Mouse (Mus musculus) yolk sac, embryonic 10.5 days (tissue): ENCODE measurements at regions not wholly inside any gene's neighbourhood (a gene's known extent, or its start where the extent isn't known, plus 50 kb on each side); places are given as distances from the start of the nearest gene placed in this dataset.
A peak's percentile ranks its signal among the peaks of the same experiment; 100 is the strongest.

Experiments
- DNase-seq: peaks from one replicate; pipeline ENCODE4 v3.0.0-alpha.2; 2017; ENCODE audit warnings: low spot score

DNA sequence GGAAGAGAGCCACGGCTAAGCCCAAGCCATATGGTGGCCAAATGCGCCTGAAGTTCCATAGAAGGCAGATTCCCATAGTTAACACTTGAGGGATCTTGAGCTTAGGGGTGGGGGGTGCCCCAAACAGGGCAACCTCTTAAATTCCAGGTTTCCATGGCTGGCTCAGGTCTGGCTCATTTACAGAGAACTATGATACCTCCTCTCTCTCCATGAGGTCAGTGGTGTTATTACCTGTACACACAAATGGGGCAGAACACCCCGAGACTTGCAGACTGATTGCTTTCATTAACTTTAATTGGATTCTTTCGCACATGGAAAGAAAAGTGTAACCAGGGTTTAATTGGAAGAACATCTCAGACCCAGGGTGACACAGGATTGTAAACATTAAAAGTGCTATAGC lies 177.1 kb upstream of the Klhl29 start:
- DNase-seq, result no peak

DNA sequence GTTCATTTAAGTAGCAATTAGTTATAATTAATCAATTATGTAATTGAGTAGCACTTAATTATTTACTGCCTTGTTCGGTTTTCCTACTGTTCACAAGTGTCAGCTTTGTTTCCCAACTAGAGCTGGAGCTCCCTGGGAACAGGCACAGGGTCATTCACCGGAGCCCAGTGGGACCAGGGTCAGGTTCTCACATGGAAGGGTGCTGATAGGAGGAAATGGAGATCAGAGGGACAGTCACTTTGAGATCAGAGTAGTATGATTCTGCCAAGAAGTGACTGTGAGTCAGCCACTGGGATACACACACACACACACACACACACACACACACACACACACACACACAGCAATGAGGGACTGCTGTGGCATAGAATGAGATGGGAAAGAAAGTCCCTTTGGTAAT lies 176.4 kb upstream of the Klhl29 start:
- DNase-seq, result no peak

DNA sequence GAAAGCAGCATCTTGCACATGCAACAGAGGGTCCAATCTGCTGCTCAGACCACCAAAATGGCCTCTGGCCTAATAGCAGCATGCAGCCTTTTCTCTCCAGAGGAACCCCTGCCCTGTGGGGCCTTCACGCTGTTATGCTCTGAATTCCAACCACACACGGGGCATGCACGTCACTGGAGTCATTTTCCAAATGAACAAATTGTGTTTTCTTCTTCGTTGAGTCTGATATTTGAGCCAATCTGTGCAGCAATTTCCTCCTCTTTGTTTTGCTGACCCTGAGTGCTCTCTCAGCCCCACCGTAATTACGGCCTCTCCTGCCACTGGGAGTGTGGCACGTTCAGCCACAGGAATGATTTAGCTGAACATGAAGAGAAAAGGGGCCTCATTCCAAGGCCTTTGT lies 174.3 kb upstream of the Klhl29 start:
- no peak for DNase-seq

DNA sequence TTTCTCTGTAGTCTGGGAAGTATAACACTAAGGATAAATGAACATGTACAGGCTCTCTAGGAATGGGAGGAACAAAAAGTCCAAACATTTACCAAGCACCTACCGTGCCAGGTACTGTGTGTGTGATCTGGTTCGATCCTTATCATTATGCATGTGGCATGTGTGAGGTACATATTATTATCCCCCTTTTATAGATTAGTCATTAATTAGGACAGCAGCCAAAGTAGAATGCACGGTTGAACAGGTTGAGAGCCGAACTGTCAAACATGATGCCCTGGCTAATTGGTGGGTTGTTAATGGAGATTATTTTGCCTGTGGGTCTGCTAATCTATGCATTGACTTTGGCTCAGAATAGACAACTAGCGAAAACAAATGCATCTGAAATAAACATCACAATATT lies 172.2 kb upstream of the Klhl29 start:
- DNase-seq, result no peak

DNA sequence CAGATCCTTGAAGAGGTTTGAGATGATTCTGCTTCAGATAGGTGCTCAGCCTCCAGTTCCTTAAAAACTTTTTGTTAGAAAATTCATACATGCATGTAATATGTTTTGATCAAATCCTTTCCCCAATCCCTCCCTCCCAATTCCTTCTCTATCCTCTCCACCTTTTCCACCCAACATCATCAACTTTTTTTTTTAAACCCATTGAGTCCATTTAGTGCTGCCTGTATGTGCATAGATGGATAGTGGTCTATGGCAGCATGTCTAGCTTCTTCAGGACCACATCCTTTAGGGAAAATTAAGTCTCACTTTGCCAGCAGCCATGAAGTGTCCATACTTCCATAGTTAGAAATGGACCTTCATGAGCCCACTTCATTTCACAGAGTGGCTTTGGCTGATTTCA lies 167.2 kb upstream of the Klhl29 start:
- no peak for DNase-seq

DNA sequence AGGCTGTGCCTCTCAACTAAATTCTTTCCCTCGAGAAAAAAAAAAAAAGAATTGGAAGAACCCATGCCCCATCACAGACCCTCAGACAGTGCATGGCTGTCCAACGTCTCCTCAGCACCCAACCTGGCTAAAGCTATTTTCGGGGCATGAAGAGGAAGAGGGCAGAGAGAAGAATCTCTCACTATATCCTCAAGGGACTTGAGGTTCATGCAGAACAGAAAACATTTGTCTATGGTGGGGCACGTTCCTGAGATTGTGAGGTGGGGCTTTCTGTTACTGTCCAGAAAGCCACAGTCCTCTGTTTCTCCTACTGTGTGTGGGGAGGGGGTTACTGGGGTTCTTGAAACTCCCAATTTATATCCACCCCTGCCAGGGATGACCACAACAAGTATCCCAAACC lies 120.8 kb upstream of the Klhl29 start:
- no peak for DNase-seq

DNA sequence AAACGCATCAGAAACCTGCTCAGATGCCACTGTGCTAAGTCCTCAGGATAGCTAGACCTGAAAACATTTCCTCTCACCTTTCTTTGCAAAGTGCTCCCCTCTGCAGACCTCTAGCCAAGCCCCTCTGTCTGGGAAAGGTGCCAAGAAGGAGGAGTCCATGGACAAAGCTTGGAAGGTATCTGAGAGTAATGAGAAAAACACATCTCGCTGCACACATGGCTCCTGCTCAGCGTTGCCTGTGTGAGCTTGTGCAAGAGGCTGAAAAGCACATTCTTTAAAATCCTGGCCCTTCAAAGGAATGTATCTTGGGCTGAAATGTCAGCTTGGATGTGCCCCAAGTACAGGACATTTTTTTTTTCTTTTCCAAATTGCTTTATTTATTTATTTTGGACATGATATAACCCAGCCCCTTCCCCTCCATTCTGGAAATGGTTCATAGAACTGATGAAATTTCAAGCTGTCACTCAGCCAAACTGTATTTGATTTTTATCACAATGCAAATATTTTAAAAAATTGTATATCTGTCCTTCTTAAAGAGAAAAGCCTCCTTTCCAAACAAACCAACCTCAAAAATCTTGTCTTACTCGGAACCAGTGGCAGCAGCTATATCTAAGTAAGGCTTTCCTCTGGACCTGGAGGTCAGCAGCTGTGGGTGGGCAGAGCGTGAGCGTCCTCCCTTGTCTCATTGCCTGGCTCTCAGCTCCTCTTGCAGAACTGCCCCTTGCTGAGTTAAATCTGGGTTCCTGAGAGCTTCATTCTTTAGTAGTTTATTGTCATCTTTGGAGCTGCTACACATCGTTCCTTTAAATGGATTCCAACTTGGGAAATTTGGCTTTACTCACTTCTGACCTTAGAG lies 119.4 kb upstream of the Klhl29 start:
- peak; percentile 2 for DNase-seq

DNA sequence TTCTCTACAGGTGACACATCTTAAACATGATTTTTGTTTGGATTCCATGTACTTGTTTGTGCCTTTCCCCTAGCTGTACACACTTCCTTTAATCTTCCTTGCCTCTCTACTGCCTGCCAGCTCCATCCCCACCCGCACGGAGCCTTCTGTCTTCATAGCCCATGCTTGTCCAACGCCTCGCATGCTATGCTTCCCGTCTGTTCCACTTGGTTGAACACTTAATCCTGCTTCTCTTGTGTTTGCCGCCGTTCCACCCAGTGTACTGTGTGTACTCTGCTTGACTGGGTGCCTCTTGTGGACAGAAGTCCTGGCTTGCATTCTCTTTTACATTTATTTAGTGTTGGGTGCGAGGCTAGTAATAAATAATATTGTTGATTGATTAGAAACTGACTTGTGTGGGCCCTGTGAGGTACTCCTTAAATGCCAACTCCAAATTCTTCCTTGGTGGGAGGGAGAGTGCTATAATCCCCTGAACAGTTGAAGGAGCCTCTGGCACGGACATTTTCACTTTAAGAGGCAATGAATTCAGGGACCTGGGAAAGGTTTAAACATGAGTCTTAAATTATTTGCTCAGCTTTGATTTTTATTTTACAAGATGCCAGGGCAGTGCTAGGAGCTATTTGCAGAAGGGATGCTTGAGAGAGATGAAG lies 88.9 kb upstream of the Klhl29 start:
- no peak for DNase-seq

DNA sequence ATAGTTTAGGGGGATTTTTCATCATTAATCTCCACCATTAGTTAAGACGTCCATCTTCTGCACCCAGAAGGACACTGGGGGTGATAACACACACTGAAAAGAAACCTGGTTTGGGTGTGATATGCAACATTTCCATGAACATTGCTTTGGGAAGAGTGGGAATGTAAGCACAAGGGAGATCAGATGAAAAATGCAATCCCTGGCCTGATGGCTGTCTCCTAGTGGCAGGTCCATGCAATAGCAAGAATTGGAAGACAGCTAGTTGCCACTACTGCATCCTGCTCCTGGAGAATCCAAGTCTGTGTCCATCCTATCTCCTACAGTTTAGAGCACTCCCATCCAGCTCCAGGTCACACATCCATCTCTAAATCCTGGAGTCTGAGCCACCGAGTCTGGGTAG lies 77.7 kb upstream of the Klhl29 start:
- DNase-seq, result no peak

DNA sequence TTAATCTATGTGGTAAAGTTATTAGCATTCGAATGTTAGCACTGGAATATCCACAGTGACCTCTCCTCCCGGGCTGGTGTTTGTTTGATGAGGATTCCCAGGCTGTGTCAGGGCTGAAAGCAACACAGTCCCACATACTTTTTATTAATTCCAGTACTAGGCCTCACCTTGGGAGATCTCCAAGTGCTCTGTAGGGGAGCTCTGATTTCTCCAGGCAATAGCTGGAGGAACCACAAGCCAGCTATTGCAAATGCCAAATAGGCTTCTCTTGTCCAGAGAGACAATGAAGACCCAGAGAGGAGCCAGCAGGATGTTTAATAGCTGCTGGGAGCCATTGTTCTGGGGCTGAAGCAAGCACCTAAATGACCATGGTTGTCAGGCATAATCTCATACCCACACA lies 68.2 kb upstream of the Klhl29 start:
- DNase-seq, result no peak

DNA sequence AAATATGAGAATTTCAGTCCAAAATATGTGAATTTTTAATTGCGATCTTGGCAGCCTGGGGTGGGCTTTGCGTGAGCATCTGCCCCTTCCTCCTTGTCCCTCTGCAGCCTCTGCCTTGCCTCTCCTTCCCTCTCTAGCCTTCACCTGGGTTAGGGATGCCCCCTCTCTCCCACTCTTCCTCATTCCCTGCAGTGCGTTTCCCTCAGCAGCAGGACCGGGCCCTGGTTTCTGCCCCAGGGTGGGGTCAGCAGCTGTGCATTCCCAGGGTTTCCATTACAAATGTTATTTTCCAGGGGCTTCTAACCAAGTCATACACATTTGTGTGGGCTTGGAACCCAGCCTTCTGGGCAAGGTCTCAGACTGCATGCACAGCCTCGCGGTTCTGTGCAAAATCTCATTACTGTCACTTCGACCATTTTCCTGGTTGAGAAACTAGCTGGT lies 67.6 kb upstream of the Klhl29 start:
- DNase-seq, result no peak

DNA sequence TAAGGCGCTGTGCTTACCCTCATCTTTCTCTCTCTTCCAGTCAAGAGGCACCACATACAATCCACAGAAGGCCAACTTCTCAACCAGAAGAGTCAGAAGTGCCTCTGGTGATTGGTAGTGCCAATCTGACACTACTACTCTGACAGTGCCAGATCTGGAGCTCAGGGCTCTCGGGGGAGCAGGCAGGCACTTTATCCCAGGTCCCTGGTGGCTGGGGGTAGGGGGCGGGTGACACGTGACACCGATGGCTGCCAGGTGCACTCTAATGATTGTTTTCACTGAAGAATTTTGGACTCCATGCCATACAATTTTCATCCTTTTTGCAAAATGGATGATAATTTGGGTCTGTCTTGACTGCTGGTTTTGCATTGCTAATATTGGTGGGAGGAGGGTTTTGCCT lies 67.2 kb upstream of the Klhl29 start:
- no peak for DNase-seq

DNA sequence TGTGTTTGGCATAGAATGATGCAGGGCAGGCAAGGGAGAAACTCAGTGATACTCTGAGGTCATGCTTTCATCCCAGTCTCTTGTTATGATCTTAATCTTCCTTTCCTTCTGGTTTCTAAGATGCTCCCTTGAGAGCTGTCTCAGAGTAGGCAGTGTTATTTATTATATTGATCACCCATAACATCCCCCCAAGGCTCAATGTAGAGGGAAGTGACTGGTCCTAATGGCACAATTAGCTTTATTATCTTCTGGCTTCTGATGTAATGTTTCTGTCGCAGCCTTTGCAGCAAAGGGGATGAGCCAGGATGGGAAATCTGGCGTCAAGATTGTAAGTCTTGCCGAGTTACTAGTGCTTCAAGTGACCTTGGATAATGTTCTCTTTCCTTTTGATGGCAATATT lies 65.0 kb upstream of the Klhl29 start:
- DNase-seq, result no peak

DNA sequence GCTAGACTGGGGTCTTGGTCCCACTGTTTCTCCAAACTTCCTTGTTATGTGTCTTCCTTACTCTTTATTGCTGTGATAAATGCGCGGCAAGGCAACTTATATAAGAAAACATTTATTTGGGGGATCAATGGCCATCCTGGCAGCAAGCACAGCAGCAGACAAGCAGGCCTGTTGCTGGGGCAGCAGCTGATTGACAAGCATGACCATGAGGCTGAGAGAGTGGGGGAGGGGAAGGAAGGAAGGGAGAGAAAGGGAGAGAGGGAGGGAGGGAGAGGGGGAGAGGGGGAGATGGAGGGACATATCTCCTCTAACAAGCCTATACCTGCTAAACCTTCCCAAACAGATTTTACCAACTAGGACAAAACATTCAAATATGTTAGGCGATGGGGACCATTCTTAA lies 60.4 kb upstream of the Klhl29 start:
- no peak for DNase-seq

DNA sequence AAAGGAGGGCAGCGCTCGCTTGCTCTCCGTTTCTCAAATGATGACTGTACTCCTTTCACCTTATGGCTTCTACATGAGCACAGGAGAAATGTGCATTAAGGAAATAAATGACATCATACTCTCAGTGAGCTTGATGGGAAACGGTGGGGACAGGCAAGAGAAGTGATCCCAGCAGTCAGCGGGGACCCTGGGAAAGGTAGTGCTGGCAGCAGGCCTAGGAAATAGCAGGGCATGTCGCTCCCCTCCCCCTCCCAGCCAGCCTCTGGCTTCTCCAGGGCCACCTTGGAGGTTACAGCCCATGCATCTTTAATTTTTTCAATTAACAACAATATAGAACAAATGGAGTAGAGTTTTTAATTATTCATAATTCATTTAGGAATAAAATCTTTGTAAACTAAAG lies 58.6 kb upstream of the Klhl29 start:
- no peak for DNase-seq

DNA sequence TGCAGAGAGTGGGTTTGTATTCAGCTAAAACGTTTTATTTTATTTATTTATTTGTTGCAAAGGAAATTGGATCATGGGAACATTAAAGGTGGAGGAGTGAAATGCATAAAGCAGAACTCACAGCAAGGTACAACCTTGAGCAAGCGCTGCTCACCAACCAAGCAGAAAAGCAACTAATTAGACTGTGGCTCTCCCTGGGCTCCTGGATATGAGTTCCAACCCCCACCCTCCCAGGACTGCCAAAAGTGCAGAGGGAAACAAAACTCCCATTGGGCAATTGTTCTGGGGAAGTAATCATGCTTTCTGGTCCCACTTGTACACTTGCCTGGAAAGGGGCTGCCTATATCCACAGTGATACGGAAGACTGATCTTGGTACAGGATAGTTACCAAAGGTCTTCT lies 57.2 kb upstream of the Klhl29 start:
- no peak for DNase-seq

DNA sequence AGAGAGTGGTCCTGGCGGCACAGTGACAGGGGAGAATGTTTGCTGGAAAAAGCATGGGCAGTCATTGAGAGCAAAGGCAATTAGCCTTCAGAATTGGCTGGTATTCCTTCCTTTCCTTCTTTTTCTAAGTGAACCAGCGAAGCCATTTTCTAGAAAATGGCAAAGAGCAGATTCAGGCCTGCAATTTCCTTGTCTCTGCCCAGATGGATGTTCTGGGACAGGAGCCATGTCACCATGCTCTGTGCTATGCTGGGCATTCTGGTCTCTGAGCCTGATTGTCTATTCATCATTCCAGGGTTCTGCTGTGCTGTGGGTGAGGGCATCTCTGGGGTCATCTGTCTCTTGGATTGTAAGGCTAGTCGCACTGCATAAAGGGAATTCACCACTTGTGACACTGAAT lies 53.3 kb upstream of the Klhl29 start:
- DNase-seq, result no peak
